Mouse (Mus musculus) spleen, postnatal 4 days (tissue): Measurements from ENCODE around the gene Shroom3.

Experiments
- DNase-seq, 2 experiments: peaks; one replicate each; pipeline ENCODE4 v3.0.0; 2022; ENCODE audit warnings: low spot score in 2 of 2

Gene Shroom3

DNA sequence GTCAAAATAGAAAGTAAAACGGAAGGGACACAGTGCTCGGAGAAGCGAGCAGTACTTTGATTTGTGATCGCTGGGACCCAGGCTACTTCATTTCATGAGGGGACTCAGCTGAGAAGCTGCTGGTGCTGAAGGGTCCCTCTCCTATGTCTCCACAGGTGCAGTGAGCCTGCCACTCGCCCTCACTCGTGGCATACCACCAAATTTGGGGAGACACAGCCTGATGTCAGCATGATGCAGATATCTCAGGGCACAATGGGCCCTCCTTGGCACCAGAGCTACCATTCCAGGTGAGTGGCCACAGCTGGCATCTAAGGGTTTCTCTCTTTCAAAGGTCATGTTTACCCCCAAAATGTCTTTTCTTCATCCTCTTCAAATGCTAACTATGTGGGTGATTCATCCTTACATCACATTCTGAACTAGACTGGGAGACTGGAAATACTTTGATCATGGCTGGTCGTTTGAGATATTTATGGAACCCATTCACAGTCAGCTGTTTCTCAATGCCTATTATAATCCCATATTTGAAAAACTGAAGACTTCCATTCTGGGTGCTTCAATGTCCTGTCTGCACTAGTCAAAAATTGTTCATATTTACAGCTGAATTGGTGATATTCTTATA lies 250.5 kb downstream of the Shroom3 start:
- DNase-seq = no peak

DNA sequence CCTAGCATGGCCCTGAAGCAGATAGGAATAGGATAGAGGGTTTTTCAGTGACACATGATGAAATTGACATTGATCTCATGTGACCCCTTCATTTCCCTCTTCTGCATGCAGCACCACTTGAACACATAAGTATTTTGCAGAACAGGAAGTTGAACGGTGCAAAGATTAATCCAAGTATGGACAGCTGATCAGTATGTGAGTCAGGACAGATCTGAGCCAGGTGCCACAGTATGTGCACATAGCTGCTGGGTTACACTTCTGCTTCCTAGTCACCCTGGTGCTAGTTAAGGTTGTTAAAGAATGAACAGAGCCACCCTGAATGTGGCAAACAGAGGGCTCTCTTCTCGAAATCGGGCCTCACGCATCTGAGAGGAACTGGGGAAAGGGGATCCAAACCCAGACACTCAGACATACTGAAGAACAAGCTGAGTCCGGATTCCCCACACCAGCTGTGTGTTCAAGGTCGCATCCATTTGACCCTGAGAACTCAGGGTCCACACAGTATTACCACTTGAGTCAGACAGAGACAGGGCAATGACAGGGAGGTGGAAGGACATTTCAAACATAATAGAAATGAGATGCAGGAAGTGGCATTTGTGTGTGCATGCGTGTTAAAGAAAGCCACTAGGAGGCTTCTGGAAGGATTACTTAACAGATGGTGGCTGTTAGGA lies 251.2 kb downstream of the Shroom3 start:
- DNase-seq = no peak

DNA sequence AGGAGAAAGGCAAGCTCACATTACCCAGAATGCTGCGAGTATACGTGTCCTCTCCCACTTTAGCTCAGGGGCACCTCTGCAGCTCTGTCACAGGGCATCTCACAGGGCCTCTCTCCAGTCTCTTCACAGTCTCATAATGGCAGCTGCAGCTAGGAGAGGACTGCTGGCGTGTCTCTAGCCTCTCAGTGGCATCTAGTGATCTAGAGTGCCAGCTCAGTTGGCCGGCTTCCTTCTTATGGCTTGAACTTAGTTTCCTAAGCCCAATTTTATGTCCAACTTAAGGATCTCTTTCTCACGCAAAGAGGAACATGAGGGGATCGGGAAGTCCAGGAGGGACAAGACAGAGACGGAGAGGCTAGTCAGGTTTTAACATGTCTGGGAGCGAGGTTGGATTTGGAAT lies 252.6 kb downstream of the Shroom3 start:
- no peak for DNase-seq

DNA sequence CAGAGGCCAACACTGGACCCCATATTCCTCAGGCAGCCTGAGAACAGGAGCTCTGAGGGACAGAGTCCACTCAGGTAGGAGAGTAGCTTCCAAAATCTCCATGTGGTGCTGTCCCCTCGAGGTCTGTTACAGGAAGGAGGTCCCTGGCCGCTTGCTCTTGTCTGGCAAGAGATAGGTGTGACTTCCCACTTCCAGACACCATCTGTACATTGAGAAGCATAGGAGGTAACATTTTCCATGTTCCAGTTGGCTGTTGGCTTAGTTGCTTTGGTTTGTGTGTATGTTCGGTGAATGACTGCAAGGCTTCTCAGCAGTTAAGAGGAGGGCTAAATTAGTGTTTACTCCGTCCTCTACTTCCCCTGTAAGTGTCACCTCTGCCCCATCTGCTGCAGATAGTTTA lies 254.5 kb downstream of the Shroom3 start:
- no peak for DNase-seq

DNA sequence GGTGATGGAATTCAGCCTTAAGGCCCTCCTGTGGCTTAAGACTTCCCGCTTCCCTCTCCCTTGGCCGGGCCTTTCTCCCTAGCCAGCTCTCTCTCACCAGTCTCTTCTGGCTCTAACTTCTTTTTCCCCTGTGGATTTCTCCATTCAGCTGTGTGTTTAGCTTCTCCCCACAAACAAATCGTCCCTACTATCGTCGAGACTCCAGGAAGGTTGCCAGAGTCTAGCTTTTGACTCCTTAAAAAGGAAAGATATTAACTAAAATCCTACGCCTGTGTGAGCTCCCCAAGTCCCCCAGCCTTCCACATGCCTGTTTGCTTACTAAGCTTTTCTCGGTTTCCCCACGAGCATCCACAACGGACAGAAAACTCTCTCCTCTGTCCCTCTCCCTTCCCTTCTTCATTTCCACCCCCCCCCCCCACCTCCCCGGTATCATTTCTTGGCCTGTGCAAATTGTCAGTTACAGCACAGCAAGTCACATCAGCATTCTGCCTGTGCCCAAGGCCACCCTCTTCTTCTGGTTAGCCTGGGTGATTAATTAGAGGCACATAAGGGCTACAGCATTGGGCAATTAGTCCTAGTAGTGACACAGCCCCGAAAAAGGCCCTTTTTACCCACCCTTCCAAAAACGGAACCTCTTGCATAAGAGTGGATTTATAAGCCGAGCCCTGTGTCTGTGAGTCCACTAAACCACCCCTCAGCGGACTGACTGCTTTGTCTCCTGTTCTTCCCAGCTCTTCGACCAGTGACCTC lies 256.2 kb downstream of the Shroom3 start:
- DNase-seq = no peak

DNA sequence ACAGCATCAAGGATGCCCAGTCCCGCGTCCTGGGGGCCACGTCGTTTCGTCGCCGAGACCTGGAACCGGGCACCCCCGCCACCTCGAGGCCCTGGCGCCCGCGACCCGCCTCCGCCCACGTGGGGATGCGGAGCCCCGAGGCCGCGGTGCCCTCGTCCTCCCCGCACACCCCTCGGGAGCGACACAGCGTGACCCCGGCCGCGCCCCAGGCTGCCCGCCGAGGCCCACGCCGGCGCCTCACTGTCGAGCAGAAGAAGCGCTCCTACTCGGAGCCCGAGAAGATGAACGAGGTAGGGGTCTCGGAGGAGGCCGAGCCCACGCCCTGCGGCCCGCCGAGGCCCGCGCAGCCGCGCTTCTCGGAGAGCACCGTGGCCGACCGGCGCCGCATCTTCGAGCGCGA lies 258.9 kb downstream of the Shroom3 start:
- DNase-seq = peak in 1 of 2 experiments; percentile 59

DNA sequence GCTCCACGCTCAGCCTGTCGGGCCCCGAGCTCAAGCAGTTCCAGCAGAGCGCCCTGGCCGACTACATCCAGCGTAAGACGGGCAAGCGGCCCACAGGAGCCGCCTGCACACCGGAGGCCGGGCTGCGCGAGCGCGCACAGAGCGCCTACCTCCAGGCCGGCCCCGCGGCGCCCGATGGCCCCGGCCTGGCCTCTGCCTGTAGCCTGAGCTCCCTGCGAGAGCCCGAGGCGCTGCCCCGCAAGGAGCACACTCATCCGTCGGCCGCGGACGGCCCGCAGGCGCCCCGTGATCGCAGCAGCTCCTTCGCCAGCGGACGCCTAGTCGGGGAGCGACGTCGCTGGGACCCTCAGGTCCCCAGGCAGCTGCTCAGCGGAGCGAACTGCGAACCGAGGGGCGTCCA lies 259.3 kb downstream of the Shroom3 start:
- DNase-seq = peak in 1 of 2 experiments; percentile 62

DNA sequence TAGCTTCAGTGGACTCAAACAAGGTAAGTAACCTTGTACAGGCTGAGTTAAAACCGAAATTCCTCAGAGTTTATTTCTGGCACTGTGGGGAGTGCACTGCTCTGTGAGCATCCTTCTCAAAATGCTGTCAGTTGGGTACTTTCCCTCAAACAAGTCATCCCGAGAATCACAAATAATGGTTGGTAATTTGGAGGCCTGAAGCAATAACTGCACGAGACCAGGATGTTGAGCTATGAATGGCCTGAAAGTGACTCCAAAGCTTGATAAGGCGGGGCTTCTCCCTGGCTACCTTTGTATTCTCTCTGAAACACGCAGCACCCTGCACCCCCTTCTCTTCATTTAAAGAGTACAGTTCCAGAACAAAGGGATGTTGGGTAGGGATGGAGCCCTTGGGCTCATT lies 261.6 kb downstream of the Shroom3 start:
- DNase-seq = no peak

DNA sequence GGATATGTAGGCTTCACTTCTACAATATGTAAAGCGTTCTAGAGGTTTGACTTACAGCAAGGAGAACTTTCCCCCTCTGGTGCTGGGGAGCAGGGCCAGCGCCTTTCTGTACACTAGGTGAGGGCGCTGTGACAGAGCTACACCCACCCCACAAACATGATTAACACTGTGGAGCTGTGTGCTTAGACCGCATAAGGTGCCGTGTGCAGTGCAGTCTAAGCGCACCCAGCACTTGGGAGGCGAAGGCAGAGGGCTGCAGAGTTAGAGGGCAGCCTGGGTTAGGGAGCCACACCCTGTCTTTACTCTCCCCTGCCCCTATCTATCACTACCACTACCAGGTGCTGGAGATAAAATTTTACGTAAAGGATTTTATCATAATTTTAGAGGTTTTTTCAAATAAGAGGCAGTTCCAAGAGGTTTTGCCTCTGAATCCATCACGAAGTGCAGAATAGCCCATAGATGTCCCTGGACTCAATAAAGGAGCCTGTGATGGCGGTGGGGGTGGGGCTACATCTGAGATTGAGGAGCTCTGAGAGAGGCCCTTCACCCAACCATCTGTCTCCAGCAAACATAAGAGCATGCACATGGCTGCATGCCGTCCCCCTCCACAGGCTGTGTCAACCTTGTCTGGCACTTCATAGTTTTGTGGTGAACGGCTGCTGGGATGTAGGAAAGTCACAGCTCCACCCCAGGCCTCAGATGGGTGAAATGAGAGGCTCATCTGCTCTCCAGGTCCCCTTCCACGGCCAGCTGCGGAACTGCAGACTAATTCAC lies 265.9 kb downstream of the Shroom3 start:
- no peak for DNase-seq

DNA sequence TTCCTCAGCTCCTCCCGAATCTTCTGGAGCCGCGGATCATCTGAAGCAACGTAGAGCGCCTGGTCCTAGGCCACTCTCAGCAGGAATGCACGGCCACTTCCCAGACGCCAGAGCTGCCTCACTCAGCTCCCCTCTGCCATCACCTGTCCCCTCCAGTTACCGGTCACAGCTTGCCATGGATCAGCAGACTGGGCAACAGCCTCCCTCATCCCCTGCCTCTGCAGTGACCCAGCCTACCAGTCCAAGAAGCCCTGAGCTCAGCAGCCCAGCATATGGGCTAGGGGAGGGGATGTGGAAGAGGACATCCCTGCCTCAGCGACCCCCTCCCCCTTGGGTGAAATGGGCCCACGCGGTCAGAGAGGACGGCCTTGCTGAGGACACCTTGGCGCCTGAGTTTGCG lies 267.3 kb downstream of the Shroom3 start:
- no peak for DNase-seq

DNA sequence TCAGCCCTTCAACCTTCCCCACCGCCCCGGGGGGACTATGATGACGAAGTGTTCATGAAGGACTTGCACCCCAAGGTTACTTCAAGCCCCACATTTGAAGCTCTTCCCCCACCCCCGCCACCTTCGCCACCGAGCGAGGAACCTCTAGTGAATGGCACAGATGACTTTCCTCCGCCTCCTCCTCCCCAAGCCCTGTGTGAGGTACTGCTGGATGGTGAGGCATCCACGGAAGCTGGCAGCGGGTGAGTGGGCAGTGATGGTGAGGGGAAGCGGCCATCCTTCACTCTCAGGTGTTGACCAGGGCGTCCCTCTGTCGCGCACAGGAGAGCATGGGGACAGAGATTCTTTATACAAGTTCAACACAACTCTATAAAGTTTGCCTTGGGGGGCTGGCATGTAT lies 267.8 kb downstream of the Shroom3 start:
- DNase-seq = no peak

DNA sequence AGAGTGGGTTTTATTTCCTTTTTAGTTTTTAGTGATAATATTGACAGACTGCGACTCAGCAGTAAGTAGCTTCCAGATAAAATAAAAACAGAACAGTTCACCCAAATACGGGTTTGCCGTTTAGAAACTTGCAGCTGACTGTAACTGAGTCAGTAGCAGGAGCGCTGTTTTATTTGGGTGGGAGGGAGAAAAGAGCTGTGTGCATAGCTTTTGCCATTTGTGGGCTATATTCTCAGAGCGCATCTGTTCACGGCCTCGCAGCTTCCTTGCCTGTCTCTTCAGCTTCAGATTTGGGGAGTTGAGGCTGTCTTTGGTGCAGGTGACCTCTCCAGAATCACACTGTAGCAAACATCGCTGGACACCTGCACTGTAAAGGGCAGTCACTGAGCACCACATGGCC lies 270.6 kb downstream of the Shroom3 start:
- no peak for DNase-seq

DNA sequence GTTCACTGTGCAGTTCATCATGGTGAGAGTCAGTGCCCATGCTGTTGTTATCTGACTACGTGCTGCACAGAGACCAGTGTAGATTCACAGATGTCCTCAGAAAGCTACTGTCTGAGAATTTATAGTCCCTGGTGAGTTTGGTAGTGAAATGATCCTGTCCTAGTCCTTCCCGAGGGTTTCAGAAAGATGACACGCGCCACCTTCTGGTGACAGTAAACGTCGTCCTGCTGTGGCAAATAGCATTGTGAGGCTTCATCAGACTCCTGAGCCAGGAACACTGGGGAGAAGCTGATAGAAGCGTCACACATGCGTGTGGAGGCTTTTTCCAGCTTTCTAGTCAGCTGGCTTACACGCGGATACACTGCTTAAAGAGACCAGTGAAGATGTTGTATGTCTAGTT lies 271.1 kb downstream of the Shroom3 start:
- peak in 1 of 2 experiments; percentile 67 for DNase-seq

DNA sequence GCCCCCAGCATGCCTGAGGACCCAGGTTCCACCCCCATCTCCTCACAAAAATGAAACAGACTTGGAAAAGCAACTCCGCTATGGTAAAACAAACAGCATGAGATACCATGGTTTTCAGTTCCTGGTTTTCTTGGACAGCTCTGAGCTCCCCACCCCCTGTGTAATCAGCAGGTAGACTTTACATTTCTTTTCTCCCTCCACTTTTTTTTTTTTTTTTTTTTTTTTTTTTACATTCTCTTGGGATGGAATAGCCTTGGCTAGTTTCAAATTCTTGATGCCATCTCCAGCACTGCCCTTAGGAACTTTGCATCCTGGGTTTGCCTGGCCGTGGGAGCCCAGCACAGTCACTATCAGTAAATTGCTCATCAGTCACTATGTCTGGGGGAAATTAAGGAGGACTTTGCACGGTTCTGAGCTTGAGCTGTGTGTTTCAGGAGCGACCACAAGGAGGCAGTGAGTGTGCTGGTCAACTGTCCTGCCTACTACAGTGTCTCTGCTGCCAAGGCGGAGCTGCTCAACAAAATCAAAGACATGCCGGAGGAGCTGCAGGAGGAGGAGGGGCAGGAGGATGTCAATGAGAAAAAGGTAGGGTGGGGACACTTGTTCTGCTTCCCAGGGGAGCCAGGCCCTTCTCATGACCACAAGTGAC lies 271.7 kb downstream of the Shroom3 start:
- no peak for DNase-seq

DNA sequence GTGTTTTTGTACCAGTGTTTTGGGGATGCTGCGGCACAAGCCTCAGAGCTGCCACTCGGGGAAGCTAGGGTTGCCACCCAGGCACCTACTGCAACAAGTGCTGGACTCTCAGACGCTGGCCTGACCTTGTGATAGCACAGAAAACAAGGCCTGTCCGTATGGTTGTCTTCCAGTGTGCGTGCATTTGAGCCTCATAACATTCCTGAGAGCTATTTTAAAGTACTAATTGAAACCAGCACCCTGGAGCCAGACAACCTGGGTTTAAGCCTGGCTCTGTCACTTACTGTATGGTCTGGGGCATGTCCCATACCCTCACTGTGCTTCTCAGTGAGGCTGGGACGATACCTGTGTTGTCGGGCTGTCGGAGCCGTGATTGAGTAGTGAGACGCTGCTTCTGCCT lies 276.1 kb downstream of the Shroom3 start:
- no peak for DNase-seq

DNA sequence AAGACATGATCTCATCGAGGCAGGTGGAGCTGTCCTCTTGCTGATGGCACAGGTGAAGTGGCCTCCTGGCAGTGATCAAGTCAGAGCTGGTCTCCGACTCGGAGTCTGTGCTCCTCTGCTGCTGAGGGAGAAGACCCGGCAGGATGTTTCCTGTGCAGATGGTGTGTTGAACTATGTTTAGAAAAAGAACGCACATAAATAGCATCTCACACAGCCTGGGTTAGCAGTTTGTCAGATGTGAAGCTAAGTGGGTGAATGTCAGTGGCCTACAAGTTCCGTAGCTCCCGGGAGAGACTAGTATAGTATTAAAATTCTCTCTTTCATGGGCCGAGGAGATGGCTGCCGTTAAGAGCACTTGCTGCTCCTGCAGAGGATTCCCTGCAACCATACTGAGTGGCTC lies 276.5 kb downstream of the Shroom3 start:
- no peak for DNase-seq

DNA sequence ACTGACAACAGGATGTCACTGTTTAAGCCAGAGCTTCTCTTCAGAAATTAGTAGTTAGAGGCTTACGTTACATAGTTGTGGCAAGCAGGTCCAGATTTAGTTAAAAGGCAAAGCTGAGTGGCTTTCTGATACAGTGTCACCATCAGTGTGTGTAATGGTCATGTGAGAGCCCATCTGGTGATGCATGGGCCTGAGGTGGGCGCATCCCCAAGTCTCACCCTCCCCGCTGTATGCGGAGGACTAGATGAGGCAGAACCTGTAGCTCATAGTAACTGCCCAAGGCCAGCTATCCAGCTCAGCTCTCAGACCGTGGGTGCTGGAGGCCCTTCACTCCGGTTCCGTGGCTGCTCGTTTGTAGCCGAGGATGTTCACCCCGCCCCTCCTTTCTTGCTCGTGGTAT lies 278.1 kb downstream of the Shroom3 start:
- DNase-seq = no peak

DNA sequence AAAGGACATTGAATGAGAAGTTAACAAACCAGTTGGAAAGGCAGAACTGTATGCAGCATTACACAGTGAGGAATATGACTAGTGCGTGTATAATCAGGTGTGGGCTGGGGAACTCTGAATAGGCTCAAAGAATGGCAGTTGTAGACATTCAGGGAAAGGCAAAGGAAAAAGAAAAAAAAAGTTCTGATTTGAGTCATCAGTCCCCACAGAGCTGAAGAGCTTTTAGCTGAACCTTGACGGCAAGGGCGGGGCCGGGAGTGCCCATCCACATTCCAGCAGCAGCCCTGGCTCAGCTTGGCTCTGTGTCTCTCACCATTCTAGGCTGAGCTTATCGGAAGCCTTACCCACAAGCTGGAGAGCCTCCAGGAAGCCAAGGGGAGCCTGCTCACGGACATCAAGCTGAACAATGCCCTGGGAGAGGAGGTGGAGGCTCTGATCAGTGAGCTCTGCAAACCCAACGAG lies 278.6 kb downstream of the Shroom3 start:
- no peak for DNase-seq

DNA sequence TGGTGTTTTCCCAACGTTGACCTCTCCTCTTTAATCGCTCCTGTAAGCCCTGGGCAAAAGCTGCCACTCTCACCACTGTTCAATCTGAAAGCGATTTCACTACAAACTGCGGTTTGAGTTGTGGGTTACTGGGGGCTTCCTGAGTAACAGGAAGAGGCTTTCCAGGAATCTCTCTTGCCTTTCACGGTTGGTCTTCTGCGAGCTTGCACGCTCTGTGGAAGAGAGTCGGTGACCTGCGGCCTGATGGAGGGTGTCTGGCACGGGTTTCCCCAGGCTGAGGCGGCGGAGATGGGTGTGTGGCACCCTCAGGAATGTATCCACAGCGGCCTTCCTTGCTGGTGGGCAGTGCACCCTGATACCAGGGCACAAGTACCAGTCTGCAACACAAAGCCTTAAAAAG lies 281.5 kb downstream of the Shroom3 start:
- DNase-seq = no peak

DNA sequence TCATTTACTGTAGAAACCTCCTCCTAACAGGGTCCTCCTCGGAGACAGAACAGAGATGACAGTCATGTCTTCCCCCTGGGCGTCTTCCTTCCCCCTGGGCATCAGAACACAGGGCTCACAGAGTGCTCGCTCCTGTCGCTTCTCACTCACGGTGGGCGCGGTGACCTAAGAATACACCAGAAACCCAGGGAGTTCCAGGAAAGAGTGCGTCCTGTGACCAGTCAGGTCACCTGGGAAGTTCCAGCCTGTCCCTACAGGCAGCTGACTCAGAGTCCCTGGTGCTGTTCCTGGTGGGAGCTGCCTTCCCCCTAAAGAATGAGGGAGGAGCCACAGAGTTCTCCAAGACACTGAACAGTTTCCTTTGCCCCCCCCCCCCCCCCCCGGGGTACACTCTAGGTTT lies 283.9 kb downstream of the Shroom3 start:
- no peak for DNase-seq

DNA sequence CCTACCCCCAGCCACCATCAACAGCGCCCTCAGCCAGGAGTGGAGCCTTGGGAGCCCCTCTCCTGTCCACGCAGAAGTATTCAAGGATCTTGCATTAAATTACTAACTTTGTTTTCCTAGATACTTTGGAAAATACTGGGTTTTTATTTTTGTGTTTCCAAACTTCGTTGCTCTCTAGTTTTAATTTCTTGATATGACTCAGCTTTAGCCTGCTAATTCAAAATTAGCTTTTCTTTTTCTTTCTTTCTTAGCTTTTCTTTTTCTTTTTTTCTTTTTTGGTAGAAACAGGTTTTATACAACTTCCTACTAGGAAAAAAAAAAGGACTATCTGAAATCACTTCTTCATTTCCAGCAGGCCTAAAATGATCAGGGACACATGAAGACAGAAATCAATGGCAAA lies 284.7 kb downstream of the Shroom3 start:
- DNase-seq = no peak

DNA sequence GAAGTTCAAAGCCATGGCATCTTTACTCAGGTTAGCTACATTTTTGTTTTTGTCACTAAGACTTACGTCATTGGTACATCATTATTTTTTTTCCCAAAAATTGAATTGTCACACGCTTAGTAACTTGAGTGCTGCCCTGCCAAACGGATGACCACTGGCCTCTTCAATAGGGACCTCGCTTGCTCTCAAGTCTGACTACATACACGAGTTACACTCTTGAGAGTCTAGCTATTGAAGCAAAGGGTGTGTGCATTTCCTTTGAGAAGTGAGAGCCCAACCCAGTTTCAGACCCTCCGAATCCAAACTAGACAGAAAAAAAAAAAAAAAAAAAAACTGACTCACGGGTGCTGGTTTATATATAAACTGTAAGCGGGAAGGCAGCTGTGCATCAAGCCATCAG lies 286.2 kb downstream of the Shroom3 start:
- DNase-seq = no peak
